Mouse (Mus musculus) limb, embryonic 15.5 days (tissue): Measurements from ENCODE around the gene Cacna1g. TPM values are rescaled to one million over a fixed set of nuclear protein-coding genes. Genes with fewer than 3 reads are reported as not detected.

Source experiments
- ATAC-seq: fragments of 200-750 bp; cut with Nextera tagmentation; 2 replicates; pipeline ENCODE4 v1.8.0; 2017; ENCODE audit warnings: low read depth, moderate TSS enrichment; ENCODE audit not compliant: insufficient number of reproducible peaks, low FRiP score, low TSS enrichment
- H3K27ac ChIP-seq: fragments of 300-500 bp; sonication (generic); 2 replicates; pipeline ENCODE4 v1.5.1; 2015; ENCODE audit warnings: moderate library complexity, mild to moderate bottlenecking, inconsistent platforms
- H3K27me3 ChIP-seq: fragments of 300-500 bp; sonication (generic); 2 replicates; pipeline ENCODE4 v1.6.1; 2015; ENCODE audit warnings: inconsistent platforms
- H3K36me3 ChIP-seq: fragments of 300-500 bp; sonication (generic); 2 replicates; pipeline ENCODE4 v1.6.1; 2015; ENCODE audit warnings: inconsistent platforms
- H3K4me1 ChIP-seq: fragments of 300-500 bp; sonication (generic); 2 replicates; pipeline ENCODE4 v1.6.1; 2015; ENCODE audit warnings: inconsistent platforms
- H3K4me2 ChIP-seq: fragments of 300-500 bp; sonication (generic); 2 replicates; pipeline ENCODE4 v1.6.1; 2015; ENCODE audit warnings: mild to moderate bottlenecking, inconsistent platforms
- H3K4me3 ChIP-seq: fragments of 300-500 bp; sonication (generic); 2 replicates; pipeline ENCODE4 v1.5.1; 2015; ENCODE audit warnings: mild to moderate bottlenecking, inconsistent platforms
- H3K9ac ChIP-seq: fragments of 300-500 bp; sonication (generic); 2 replicates; pipeline ENCODE4 v1.6.1; 2015; ENCODE audit warnings: inconsistent platforms
- H3K9me3 ChIP-seq: fragments of 300-500 bp; sonication (generic); 2 replicates; pipeline ENCODE4 v1.6.1; 2016; ENCODE audit warnings: inconsistent platforms
- WGBS: fragments of 180-500 bp; shearing (Covaris S2); methylation state at CpG from one replicate; pipeline ENCODE4 v1.1.7; 2015; 5-methylcytosine and 5-hydroxymethylcytosine counted together
- polyA plus RNA-seq: library from polyadenylated mRNA; unstranded; fragments of >200 nt; fragmentation: Nextera tagmentation; extraction: Ambion mirVana; gene quantifications from 2 replicates; pipeline ENCODE4 v1.2.1, GENCODE M21; 2015

Gene Cacna1g
- polyA plus RNA-seq, 1 experiment from 2014 or later = 30.8 TPM

GRCm38 (mm10) chr11:94441752-94442151, 32.2 kb downstream of the Cacna1g start:
- no peak for ATAC-seq
- peaks cover 52% of the 10 kb centered on the region for H3K4me1 ChIP-seq
- no peak overlapping the region for H3K4me3 ChIP-seq
- no peaks in the 10 kb centered on the region for H3K9me3 ChIP-seq
- peaks cover 50% of the 10 kb centered on the region for H3K36me3 ChIP-seq
- H3K9ac ChIP-seq = no peak overlapping the region
- peak overlapping the region; percentile 88; the same call in 1 of the 2 replicates for H3K27ac ChIP-seq
- 50% methylated on average over 9 of the region's 9 CpGs for WGBS
- no peaks in the 10 kb centered on the region for H3K27me3 ChIP-seq
- H3K4me2 ChIP-seq = no peak overlapping the region

- WGBS = 39% methylated on average over 7 of the region's 7 CpGs
- H3K27me3 ChIP-seq = no peaks in the 10 kb centered on the region
- peaks cover 52% of the 10 kb centered on the region for H3K4me1 ChIP-seq
- no peak for ATAC-seq
- H3K4me2 ChIP-seq = no peak overlapping the region
- no peak overlapping the region for H3K27ac ChIP-seq
- no peaks in the 10 kb centered on the region for H3K9me3 ChIP-seq
- H3K36me3 ChIP-seq = peaks cover 50% of the 10 kb centered on the region
- H3K9ac ChIP-seq = no peak overlapping the region
- H3K4me3 ChIP-seq = no peak overlapping the region
These were observed 32.9 kb downstream of the Cacna1g start for GRCm38 (mm10) chr11:94441122-94441521.

- Histone ChIP-seq H3K36me3 (peaks cover 50% of the 10 kb centered on the region), H3K4me2 (no peak overlapping the region), H3K4me3 (no peak overlapping the region), H3K27ac (no peak overlapping the region), H3K9ac (no peak overlapping the region), H3K4me1 (peaks cover 46% of the 10 kb centered on the region), H3K27me3 (no peaks in the 10 kb centered on the region), H3K9me3 (no peaks in the 10 kb centered on the region)
- WGBS = 76% methylated on average over 6 of the region's 6 CpGs
- no peak for ATAC-seq
These were observed 33.6 kb downstream of the Cacna1g start for GRCm38 (mm10) chr11:94440421-94440820.

- Histone ChIP-seq H3K4me3 (no peak overlapping the region), H3K4me2 (0 out of 2 replicates have a peak overlapping the region, but pooled peaks have one; percentile 1), H3K27ac (peak overlapping the region; percentile 87), H3K27me3 (no peaks in the 10 kb centered on the region), H3K36me3 (peaks cover 75% of the 10 kb centered on the region), H3K9ac (no peak overlapping the region), H3K4me1 (peaks cover 68% of the 10 kb centered on the region), H3K9me3 (no peaks in the 10 kb centered on the region)
- peak; percentile 11; the same call in 1 of the 2 replicates for ATAC-seq
- WGBS = 19% methylated on average over 9 of the region's 9 CpGs
These were observed 44.9 kb downstream of the Cacna1g start for GRCm38 (mm10) chr11:94429011-94429651.

DNA sequence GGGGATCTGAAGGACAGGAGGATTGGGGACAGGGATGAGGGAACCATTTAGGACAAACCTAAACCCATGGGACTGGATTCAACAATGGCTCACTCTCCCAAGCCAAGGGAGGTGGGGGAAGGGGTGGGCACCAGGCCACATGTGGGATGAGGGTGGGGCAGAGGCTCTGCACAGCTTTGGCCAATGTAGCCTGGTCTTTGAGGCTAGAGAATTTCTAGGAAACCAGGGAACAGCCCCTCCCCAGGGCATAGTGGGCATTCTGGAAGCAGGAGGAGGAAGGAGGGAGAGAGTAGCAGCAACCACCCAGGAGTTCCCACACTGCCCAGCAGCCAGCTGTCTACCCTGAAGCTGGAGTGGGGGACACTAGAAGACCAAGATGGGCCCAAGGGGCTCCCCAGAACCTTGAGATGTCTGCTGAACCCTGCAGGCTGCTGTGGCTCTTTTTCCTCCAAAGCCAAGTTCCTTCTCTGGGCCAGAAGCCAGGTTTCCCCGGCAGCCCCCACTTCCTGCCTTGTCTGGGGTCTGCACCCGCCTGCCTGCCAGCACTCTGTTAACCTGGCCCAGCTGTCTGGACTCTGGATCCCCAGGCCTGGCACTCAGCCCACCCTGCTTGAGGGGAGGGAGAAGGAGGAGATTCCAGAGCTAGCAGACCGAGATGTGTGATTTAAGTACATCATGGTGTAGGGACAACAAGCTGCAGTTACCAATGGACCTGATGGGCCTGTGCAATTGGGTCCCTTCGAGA, 45.7 kb downstream of the Cacna1g start:
- Histone ChIP-seq H3K9ac (no peak overlapping the region), H3K4me2 (peak overlapping the region; percentile 1; the same call in 1 of the 2 replicates), H3K9me3 (no peaks in the 10 kb centered on the region), H3K27ac (peak overlapping the region; percentile 87), H3K36me3 (peaks cover 76% of the 10 kb centered on the region), H3K4me1 (peaks cover 71% of the 10 kb centered on the region), H3K4me3 (no peak overlapping the region), H3K27me3 (no peaks in the 10 kb centered on the region)
- WGBS = 3% methylated on average over 4 of the region's 4 CpGs
- peak; percentile 90 for ATAC-seq

DNA sequence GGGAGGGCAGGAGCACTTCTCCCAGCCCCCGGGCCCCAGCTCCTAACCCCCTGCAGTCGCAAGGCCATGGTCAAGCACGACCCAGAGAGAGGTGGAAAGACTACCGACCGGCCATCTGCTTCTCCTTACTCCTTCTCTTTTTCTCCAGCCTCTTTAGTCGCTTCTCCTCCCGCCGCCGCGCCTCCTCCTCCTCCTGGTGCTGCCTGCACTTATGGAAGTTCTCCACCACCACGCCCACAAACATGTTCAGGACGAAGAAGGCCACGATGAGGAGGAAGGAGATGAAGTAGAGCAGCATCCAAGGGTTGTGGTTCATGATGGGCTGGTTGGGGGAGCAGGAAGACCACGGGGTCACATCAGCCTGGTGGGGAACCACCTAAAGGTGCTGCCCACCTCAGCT, 48.3 kb downstream of the Cacna1g start:
- no peak for ATAC-seq
- Histone ChIP-seq H3K4me2 (no peak overlapping the region), H3K9ac (no peak overlapping the region), H3K4me3 (no peak overlapping the region), H3K9me3 (no peaks in the 10 kb centered on the region), H3K4me1 (peaks cover 76% of the 10 kb centered on the region), H3K27me3 (no peaks in the 10 kb centered on the region), H3K36me3 (peaks cover 71% of the 10 kb centered on the region), H3K27ac (no peak overlapping the region)
- WGBS = 59% methylated on average over 14 of the region's 14 CpGs

DNA sequence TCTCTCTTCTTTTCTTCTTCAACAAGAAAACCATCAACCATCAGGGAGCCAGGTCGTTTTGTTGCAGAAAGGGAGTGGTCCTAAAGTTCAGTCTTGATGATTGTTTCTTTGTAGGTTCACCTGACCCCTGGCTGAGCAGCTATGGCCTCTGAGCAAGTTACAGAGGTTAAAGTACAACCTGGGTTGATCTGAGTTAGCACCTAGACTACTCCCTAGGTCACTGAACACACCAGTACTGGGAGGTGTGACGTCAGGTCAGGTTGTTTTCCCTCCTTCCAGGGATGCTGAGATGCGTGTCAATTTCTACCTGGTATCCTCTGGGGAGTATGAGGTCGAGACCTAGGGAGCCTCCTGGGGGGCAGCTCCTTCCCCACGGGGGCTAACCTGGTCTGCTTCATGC, 48.8 kb downstream of the Cacna1g start:
- 48% methylated on average over 5 of the region's 5 CpGs for WGBS
- H3K27ac ChIP-seq = no peak overlapping the region

DNA sequence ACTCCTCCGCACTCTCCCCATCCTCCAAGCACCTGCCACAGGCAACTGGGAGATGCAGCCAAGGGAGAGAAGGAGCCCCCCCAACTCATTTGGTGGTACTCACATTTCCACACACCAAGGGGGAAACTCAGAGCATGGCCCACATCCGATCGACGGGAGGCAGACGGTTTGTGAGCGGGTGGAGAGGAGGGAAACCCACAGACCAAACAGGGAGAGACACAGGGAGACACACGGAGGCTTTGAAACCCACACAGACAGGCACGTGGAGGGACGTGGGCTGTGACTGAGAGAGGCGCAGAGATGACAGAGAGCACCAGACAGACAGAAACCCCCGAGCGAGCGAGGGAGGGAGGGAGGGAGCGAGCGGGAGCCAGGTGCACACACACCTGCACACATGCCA, 49.6 kb downstream of the Cacna1g start:
- Histone ChIP-seq H3K27me3 (no peaks in the 10 kb centered on the region), H3K27ac (no peak overlapping the region), H3K4me1 (peaks cover 65% of the 10 kb centered on the region), H3K4me3 (no peak overlapping the region), H3K4me2 (no peak overlapping the region), H3K9me3 (no peaks in the 10 kb centered on the region), H3K9ac (no peak overlapping the region), H3K36me3 (peaks cover 60% of the 10 kb centered on the region)
- 47% methylated on average over 15 of the region's 15 CpGs for WGBS
- no peak for ATAC-seq

More for the DNA sequence above, 48.8 kb downstream of the Cacna1g start:
- Histone ChIP-seq H3K4me3 (no peak overlapping the region), H3K4me2 (no peak overlapping the region), H3K9me3 (no peaks in the 10 kb centered on the region), H3K36me3 (peaks cover 68% of the 10 kb centered on the region), H3K9ac (no peak overlapping the region), H3K4me1 (peaks cover 73% of the 10 kb centered on the region), H3K27me3 (no peaks in the 10 kb centered on the region)
- no peak for ATAC-seq

DNA sequence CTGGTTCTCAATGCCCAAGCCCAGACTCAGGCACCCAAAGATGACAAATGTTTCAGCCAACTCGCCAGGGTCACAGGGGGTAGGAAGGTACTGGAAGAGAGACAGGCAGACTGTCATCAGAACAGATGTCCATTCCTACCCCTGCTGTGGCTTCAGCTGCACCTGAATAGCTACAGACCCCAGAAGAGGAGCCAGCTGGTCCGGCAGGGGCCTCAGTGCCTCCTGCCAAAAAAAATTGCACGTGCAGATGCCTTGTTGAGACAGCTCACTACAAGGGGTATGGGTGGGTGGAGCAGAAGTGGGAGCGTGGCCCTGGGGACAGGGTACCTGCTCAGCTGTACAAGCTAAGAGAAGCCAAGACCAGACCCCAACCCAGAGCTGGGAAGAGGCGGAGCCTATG, 50.1 kb downstream of the Cacna1g start:
- no peak overlapping the region for H3K4me2 ChIP-seq
- no peak for ATAC-seq
- H3K9ac ChIP-seq = no peak overlapping the region
- 48% methylated on average over 5 of the region's 5 CpGs for WGBS
- H3K27me3 ChIP-seq = no peaks in the 10 kb centered on the region
- peaks cover 60% of the 10 kb centered on the region for H3K4me1 ChIP-seq
- H3K27ac ChIP-seq = no peak overlapping the region
- H3K4me3 ChIP-seq = no peak overlapping the region
- H3K9me3 ChIP-seq = no peaks in the 10 kb centered on the region
- peaks cover 58% of the 10 kb centered on the region for H3K36me3 ChIP-seq

DNA sequence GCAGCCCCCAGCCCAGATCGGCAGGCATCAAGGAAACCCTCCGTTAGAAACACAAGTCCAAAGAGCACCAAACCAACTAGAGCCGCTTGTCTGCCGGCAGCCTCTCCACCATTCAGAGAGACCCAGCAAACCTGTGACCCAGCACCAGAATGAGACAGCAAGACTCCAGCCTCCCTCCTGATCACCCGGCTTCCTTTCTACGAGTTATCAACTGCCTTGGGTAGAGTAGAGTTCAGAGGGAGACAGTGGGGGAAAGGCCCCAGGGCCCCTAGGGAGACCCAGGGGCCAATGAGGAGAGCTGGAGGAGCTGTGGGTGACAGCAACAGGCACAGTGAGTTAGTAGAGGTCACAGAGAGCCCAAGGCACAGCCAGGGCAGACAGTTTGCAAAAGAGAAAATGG, 53.0 kb downstream of the Cacna1g start:
- Histone ChIP-seq H3K27ac (no peak overlapping the region), H3K36me3 (peaks cover 72% of the 10 kb centered on the region), H3K27me3 (no peaks in the 10 kb centered on the region), H3K4me1 (peaks cover 33% of the 10 kb centered on the region), H3K4me3 (no peak overlapping the region), H3K9me3 (no peaks in the 10 kb centered on the region), H3K4me2 (no peak overlapping the region), H3K9ac (no peak overlapping the region)
- no peak for ATAC-seq
- WGBS = 66% methylated on average over 6 of the region's 6 CpGs

DNA sequence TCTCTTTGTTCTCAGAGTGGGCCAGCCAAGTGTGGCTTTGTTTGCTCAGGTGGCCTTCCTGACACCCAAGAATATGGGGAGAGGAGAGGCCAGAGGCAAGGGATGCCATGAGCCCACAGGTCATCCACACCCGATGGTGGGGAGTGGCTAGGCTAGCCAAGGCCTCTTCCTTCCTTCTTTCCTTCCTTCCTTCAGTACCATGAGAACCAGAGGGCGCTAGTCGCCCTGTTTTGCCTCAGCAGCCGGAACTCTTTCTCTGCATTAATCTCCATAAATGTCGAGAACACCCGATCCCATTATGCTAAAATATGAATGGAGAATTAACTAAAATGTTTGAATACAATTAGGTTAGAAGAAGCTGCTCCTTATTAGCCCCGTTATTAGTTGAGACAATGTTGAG, 53.7 kb downstream of the Cacna1g start:
- Histone ChIP-seq H3K36me3 (peaks cover 72% of the 10 kb centered on the region), H3K4me3 (no peak overlapping the region)
- ATAC-seq = no peak

DNA sequence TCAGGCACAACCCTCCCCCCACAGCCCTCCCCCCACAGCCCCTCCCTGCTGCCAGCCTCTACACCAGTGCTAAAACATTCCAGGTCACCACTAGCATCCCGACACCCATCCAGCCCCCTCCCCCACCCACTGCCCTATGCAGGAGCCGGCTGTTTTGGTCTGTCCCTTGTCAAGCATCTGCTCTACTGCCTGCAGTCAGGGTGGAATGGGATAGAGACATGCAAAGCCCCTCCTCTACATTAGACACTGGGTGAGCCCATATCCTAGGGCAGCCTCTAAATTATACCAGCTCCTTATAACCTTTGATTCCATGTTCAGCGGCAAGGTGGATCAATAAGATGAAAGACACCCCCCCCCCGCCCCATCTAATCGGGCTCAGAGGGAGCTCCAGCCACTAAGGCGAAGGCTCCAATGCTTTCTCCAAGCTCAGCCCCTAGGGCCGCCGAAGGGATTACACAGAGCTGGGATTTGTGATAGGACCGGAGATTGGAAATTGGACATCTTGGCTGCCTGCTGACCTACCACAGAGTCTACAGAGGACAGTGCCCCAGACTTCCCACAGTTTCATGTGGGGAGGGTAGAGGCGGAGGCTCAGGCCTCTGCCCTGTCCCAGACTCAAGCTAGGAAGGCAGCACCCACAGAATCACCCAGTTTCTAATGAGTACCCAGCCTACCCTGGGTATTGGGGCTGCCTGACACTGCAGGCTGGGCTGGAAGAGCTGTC, 54.8 kb downstream of the Cacna1g start:
- no peak for ATAC-seq
- Histone ChIP-seq H3K36me3 (peaks cover 73% of the 10 kb centered on the region), H3K4me3 (no peak overlapping the region), H3K9ac (no peak overlapping the region), H3K4me1 (peaks cover 33% of the 10 kb centered on the region), H3K27me3 (no peaks in the 10 kb centered on the region), H3K9me3 (no peaks in the 10 kb centered on the region), H3K27ac (no peak overlapping the region), H3K4me2 (no peak overlapping the region)
- WGBS = 65% methylated on average over 10 of the region's 10 CpGs

More for the DNA sequence above, 53.7 kb downstream of the Cacna1g start:
- no peaks in the 10 kb centered on the region for H3K27me3 ChIP-seq
- H3K4me1 ChIP-seq = peaks cover 32% of the 10 kb centered on the region
- no peak overlapping the region for H3K27ac ChIP-seq
- H3K9me3 ChIP-seq = no peaks in the 10 kb centered on the region
- H3K9ac ChIP-seq = no peak overlapping the region
- no peak overlapping the region for H3K4me2 ChIP-seq
- 28% methylated on average over 7 of the region's 7 CpGs for WGBS
